Mouse (Mus musculus) MEL-GATA-1-ER (cell line): ENCODE measurements around the gene Atxn7l1.

Experiments
- DNase-seq: peaks from one replicate; pipeline ENCODE4 v3.0.0-alpha.2; 2012; ENCODE audit warnings: low read depth; ENCODE audit errors: extremely low read depth

Atxn7l1 gene

DNA sequence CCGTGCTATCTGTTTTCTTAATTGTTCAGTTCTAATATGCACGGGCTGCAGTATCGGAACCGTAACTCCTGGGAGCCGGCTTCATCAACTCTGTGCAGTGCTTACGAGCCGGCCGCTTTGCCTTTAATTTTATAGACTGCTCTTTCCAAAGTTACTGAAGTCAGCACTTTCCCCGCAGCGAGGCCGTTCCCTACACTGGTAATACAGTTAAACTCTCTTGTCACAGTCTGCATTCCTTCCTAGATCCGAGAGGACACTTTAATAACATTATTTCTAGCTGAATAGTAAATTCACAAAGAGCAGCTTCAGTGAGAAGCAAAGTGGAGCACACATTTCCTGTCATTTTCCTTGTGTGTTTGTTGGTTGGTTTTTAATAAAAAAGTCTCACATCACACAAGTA lies 124.4 kb downstream of the Atxn7l1 start:
- no peak for DNase-seq

DNA sequence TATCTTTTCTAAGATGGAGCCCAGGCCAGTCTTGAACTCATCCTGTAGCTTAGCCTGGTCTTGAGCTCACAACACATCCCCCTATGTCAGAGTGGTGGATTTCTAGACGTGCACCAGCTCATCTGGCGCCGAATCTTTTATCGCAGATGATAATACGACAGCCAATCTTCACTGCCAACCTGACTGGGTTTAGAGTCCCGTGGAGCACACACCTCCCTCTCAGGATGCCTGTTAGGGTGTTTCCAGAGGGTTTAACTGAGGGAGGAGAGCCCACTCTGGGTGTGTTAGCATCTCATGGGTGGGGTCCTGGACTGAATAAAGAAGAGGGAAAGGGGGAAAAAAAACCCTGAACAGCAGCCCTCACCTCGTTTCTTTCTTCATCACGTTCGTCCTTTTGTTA lies 124.9 kb downstream of the Atxn7l1 start:
- DNase-seq: no peak

DNA sequence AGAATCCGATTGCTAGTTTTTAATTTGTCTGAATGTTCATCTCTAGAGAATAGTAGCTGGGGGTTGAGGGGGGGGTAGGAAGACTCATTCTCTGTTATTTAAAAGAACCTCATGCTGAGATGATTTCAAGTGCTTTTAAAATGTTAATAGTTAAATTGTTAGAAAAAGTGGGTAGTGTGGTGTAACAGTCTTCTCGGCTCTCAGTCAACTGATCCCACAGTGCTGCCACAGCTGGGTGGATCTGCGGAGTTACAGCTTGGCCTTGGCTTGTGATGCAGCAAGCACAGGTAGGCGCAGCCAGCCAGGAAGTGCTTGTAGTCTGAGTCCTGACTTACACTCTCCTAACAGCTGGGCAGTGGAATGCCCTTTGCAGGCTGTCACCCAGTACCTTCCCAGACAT lies 125.7 kb downstream of the Atxn7l1 start:
- no peak for DNase-seq

DNA sequence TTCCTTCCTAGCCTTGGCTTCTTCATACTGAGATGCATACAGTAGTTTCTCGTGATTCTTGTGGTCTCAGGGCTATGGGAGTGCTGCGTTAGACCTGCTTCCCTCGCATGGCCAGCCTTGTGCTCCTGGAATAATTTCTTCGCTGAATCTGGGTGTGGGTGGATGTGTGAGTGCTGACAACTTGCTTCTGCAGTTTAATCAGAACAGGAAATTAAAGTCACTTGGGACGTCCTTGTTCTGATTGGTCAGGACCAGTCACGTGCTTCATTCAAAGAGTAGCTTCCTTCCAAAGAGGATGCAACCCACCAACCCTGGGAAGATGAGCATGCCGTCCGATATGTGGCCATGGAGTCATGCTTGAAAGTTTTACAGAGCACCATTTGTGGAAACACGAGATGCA lies 126.2 kb downstream of the Atxn7l1 start:
- no peak for DNase-seq

DNA sequence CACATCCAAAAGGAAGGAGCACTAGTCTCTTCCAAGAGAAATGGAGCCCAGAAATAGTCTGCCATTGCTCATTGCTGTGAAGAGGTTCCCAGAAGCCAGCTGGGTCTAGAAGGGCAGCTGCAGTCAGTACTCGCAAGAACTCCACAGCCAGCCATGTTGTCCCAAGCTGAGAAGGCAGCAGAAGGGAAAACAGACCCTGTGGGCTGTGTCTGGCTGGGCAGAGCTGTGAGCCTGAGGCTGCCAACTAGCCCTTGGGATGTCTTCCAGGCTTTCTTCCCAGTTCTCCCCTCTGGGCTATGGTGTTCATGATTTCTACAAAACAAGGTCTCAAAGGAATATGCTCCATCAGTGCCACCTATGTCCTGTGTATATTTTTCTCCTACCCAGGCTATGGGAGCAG lies 128.5 kb downstream of the Atxn7l1 start:
- no peak for DNase-seq

DNA sequence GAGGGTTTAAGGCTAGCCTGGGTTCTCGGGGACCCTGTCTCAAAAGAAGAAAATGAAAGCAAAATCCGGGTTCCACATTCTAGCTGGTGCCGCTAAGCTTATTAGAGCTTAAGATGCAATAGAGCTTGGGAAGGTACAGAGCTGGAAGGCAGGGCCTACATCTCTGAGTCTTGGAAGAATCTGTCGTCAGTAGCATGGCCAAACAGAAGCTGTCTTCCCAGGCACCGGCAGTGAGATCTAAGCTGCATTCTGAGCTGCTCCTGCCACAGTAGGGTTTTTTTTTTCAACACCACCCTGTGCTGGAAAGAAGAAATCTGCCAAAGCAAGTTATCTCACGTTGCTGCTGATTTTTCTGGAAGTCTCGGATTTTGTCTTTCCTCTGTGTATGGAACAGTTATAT lies 129.9 kb downstream of the Atxn7l1 start:
- DNase-seq: no peak

DNA sequence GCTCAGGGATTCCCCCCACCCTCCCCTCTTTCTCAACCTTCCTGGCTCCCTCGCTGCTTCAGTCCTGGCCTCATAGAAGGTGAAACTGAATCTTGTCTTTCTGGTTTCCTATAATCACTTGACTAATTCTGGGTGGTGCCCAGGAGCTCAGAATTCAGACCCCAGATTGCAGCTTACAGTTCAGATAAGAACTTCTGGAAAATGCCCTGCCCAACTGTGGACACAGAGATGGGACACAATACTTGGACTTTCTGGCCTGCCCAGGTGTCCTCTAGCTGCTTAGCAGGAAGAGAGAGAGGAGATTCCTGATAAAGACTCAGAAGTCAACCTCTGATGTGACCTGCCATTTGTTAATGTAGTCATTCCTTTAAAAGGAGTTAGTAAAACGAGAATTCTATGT lies 131.7 kb downstream of the Atxn7l1 start:
- no peak for DNase-seq

DNA sequence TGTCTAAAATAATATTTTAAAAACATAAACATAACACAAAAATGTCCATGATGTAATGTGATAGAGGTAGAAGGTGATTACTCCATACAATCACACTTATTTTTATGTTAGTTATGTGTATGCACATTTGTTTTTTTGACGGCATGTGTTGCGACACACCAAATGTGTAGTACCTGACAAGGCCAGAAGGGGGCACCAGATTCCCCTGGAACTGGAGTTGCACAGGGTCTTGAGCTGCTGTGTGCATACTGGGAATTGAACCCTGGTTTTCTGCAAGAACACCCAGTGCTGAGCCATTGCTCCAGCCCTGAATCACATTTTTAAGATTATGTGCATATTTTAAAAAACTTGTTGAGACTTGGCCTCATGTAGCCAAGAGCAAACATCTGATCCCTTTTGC lies 133.3 kb downstream of the Atxn7l1 start:
- DNase-seq: peak; percentile 33

DNA sequence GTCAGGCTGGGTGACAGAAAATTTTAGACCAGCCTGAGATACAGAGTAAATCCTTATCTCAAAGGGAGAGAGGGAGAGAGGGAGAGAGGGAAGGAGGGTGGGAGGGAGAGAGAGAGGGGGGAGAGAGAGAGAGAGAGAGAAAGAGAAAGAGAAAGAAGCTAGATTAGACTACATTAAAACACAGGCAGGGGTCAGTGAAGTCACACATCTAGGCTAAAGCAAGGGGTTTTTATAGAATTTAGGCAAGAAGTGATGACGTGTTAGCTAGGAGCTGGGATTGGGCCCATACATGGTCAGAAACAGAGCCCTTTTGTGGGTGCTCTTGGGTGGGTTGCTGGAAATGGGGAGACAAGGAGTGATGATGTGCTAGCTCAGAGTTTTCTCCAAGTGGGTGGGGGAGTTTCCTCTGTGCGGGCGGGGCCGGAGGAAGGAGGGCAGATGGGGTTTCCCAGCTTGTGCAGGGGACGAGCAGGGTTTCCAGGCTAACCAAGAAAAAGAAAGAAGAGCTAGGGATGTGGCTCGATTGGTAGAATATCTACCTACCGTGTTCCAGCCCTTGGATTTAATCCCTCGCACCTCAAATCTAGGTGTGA lies 136.9 kb downstream of the Atxn7l1 start:
- no peak for DNase-seq

DNA sequence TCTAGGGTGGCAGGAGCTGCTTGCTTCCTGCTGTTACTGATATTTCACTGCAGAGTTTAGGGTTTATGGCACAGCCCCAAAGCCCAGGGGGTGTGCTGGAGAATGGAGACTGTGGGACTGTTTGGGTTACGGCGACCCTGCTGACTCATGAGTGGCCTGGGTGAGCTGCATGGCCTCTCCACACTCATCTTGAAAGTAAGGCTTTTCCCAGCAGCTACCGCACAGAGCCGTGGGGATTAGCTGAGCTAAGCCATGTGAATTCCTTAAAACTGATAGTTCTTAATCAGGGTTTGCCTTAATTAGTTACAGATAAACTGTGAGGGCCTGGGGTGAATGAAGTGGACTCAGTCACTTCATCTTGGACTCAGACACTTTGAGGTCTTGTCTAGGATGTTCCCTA lies 137.9 kb downstream of the Atxn7l1 start:
- no peak for DNase-seq

DNA sequence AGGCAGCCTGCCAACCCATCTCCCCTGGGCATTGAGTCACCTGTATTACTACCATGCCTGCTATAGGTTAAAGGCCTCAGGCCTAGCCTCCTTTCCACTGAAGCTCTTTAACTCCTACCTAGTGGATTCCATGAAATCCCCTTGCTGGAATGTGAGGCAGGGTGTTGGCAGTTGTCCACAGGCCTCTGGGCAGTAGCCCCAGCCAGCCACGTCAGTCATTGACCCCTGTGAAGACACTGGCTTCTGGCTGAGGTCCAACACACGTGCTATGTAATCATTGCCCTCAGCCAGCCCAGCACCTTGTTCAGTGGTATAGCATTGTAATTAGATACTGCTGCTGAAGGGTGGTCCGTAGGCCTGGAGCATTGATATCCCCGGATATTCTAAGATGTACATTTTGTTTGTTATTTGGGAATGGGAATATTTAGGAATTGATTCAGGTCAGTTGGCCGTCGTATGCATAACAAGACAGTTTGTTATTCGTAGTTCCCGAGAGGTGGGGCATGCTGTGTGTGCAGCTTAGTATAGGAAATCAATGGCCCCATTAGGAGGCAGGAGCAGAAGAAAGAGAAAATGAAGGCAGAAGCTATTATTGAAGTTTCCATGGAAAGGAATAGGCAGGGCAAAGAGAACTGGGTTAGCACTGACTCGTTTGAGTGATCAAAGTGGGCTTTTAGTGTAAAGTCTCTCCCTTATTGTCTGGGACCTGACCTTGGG lies 138.6 kb downstream of the Atxn7l1 start:
- DNase-seq: no peak

DNA sequence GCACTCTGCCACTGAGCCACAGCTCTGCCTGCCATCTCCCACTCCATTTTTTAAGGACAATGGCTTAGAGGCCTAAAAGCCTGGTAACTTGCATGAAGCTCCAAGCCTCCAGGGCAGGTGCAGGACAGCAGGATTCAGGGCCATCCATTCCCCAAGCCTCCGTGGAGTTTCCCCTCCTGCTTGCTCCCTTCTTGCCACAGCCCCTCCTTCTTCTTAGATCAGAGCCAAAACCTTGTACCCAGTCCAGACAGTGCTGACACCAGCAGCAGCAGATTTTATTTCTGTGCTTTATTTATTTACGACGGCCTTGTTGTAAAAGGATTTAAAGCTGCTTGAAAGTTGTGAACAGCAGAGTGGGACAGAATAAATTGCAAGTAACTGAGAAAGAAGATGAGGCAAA lies 140.2 kb downstream of the Atxn7l1 start:
- DNase-seq: no peak

DNA sequence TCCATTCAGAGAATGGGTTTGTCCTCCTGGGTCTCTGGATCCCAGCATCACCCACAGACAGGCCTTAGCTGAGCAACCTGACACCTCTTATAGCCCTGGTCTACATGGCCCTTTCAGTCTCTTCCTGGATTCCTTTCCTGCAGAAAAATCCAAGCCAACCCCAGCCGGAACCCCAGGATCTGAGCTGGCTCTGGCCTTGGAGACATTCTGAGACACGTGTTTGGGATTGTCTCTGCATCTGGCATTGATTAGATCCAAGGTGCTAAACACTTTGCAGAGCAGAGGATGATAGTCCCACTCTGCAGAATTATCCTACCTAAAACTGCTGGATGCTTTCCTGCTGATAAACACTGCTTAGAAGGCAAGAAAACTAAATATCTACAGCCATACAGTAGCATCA lies 141.3 kb downstream of the Atxn7l1 start:
- no peak for DNase-seq

DNA sequence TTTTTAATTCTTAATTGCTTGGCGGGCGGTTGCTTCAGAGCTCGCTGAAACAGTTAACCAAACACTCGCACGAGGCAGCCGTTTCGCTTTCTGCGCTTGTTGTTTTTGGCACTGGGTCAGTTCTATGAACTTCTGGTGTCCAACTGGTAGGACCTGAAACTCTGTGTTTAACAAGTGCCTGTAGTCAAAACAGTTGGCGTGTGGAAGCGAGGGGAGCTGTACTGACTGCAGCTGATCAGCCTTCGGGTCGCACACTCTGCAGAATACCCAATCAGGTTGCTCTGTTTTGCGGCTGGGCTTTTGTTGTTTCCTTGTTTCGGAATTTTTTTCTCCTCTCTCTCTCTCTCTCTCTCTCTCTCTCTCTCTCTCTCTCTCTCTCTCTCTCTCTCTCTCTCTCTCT lies 154.6 kb downstream of the Atxn7l1 start:
- DNase-seq: peak; percentile 72

DNA sequence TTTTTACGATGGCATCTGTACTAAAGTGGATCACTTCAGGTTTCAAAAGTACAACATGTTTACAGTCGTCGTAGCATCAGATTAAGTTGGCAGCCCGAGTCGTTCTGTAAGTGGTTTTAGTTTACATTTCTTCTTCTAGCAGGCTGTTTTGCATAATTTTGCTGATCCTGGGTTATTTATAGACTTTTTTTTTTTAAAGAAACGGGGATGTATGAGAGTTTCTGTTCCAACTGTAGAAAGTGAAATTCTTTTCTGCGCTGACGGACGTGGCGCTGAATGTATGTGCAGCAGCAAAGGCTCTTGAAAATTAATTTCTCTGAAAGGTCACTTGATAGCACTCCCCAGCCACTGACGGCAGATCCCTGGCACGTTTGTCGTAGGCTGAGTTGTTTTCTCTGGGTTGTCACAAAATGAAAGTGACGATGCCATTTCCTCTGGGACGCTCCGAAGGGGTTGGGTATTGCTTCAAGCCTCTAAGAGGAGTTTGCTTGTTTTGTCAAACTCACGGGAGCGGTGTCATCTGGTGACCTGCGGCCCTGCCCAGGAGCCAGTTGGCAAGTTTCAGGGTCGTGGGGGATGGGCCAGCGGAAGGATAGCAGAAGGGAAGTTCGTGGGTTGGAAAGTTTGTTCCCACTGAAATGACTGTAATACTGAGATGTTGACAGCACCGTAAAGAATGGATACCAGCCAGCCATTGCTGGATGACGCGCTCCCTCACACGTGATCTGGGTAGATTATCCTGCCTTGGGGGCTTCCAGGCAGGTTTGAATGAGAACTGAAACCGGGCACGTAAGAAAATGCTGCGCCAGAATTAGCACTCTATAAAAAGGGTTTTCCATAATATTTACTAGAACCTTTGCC lies 155.3 kb downstream of the Atxn7l1 start:
- peak; percentile 41 for DNase-seq

DNA sequence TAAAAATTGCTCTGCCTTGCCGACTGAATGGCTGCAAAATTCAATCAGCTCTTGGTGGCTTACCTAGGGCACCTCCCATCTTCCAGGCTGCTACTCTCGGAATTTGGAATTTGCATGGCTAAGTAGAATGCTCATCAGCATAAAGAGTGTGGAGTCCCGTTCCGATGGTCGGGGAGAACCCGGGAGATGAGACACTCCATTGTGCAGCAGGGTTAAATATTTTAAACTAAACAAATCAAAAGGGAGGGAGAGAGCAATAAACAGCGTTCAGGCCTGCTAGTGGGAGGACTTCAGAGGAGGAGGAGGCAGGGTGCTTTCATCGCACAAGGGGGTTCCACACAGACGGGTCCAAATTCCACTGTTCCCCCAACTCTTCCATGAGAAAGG lies 155.9 kb downstream of the Atxn7l1 start:
- no peak for DNase-seq

DNA sequence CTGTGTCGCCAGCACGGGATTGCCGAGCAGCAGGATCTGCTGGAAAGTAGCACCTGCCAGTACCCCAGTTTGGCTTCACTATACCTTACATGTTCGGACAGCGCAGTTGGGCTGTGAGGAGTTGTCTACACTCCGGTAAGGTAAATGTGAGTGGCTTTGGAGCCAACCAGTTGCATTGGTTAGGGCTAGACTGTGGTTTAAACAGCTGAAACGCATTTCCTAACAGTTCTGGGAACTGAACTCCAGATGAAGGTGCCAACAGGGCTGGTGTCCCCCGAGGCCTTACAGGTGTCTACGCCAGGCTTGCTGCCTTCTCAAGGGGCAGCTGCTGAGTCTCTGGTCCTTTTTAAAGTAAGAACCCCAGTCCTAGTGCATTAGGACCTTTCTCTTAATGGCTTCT lies 157.6 kb downstream of the Atxn7l1 start:
- no peak for DNase-seq

DNA sequence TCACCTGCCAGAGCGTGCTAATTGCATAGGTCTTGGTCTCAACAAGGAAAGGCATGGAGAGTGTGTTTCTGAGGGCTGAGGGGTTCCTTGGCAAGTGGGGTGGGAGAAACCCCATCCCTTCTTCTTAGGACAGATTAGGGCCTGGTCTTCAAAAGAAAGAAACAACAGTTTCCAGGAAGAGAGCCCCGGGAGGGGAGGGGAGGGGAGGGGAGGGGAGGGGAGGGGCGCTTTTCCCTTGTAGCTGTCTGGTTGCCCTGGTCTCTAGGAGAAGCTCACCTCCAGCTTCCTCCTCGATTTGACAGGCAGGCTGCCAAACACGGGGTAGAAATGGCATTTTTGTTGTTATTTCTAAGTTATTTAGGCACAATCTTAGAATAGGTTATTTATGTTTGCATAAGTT lies 159.0 kb downstream of the Atxn7l1 start:
- DNase-seq: no peak

DNA sequence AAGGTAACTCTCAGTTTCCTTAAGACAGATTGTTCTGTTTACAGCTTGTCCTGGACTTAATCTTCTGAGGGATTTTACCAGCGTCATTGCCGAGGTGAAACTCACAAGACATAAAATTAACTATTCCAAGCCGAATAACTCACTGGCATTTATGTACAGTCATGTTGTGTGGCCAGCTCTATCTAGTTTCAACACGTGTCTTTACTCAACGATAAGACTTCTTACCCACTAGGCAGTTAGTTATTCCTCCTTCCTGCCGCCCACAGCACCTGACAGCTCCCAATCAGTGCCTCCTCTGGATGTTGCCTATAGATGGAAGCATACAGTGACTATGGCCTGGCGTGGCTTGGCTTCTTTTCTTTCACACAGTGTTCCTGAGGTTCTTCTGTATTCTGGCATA lies 161.2 kb downstream of the Atxn7l1 start:
- no peak for DNase-seq

DNA sequence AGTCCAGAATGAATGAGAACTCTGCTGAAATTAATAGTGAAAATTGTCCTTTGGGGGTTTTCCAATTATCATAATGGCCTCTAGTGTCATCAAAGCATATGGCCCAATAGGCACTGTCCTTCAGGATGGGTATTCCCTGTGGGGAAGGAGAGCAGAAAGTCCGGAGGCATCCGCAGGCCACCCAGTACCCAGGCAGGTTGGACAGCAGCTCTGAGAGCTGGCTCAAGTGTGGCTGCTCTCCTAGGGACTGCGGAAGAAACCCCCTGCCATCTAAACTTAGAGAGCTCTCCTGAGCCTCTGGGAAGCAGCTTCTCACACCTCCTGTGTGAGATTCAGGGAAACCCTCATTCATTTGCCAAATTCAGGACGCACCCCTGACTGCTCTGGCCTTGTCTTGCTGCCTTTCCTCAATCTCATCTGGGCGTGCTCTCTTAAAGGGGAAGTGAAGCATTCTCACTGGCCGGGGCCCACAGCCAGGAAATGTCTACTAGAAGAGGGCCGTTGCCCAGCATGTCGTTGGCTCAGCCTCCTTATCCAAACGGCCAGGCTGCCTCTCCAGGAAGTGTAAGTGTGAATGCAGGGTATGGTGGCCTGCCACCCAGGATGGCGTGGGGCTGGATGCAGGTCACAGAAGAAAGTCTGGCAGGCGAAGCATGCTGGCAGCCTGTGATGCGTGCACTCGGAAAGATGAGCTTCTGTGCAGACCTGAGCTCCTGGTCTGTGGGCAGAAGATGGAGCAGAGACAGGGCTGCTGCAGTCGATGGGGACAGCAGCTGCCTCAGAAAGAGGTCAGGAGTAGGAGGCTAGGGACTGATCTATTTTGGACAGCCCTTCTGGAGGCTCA lies 166.6 kb downstream of the Atxn7l1 start:
- DNase-seq: peak; percentile 89

DNA sequence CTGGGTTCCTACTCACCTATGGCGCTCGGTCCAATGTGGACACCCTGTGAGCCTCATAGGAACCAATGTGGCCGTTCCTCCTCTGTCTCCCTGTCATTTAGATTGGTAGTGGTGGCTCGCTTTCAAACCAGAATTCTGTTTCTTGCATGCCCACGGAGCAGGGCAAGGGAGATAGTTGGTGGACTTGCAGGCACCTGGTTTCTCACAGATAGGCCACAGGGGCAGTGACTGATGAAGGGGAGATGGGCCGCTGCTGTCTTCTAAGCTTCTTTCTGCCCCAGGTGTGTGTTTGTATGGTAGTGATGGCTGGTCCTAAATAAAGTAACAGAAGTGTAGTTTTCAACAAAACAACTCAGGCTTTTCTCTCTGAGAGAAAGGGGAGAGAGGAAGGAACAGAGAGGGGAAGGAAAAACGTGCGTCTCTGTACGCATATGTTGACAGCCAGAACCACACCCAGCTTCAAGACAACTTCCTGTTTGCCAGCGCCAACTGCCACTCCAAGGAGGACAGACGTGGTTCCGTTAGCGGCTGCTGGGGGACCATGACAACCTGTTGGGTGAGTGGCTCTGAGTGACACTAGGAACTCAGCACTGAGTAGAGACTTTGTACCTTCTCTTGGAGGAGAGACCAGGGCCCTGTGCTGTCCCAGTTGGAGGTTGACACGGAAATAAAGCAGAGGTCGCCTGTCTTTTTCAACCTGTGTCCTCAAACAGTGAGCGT lies 167.6 kb downstream of the Atxn7l1 start:
- peak; percentile 91 for DNase-seq
